Mouse (Mus musculus): ENCODE data around the gene Akt2. TPM values are rescaled to one million over a fixed set of nuclear protein-coding genes. Genes with fewer than 3 reads are reported as not detected.

The Akt2 gene
- 92.6 and 98.9 TPM in 2 replicates for polyA plus RNA-seq (2014; fragmentation: Nextera tagmentation; extraction: Ambion mirVana)

DNA sequence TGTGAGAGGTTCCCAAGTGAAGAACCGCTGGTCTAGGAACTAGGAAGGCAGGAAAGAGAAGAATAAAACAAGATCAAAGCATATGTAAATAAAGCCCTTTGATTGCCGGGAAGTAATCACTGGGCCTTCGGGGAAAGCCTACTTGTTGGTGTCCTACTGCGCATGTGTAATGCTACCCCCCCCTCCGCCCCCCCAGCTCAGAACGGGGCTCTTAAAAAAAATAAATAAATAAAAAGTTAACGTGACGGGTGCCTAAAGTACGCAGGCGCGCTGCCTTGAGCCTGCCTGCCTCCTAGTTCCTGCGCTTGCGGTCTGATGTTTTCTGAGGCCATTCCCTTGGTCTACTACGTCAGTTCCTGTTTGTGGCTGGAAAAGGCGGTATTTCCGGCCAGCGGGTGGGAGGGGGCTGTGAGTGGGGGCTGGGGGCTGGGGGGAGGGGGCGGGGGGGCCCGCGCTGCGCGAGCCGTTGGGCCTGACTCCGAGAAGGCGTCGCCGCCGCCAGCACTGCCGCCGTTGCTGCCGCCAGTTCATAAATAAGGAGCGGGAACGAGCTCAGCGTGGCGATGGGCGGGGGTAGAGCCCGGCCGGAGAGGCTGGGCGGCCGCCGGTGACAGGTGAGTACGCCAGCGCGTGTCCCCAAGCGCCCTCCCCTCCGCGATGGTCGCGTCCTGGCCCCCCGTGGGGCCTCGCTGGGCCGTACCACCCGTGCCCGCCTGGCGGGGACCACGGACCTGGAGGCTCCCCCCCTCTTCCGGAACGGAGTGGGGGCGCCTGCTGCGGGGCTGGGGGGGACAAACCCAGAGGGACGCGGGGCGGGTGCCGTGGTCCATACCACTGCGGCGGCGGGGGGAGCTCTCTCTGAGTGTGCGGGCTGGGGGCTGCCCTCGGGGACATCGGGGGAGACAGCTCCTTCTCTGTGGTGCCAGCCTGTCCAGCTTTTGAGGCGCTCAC lies at the start of gene Akt2:
Akt2 (plus strand) TSS at position 287 of the 951 bp plus-strand sequence.
- Histone ChIP-seq H3K9ac (peak within 1 kb of the TSS; percentile 77), H3K4me2 (peak within 1 kb of the TSS; percentile 79), H3K9me3 (ENCODE audit: low read depth, low read length) (no peaks in the 10 kb centered on the region), H3K4me3 (ENCODE audit: low read depth, low read length) (peak within 1 kb of the TSS; percentile 69), H3K27me3 (ENCODE audit: insufficient read depth, low read length) (no peaks in the 10 kb centered on the region), H3K4me1 (ENCODE audit: insufficient read depth) (peaks cover 10% of the 10 kb centered on the region), H3K36me3 (ENCODE audit: insufficient read depth) (peaks cover 4% of the 10 kb centered on the region; the same call in 1 of the 2 replicates), H3K27ac (ENCODE audit: low read depth) (peak within 1 kb of the TSS; percentile 97)
- DNase-seq: peak; percentile 96
- peak; percentile 8; the same call in 1 of the 2 replicates for TF ChIP-seq CTCF (IDR thresholded peaks at IDR 0.05; ENCODE audit: low read depth)
- under 1% methylated on average over 54 of the region's 71 CpGs for WGBS
- peak; percentile 95 for ATAC-seq (ENCODE audit: insufficient read depth)

- DNase-seq (no peak), ATAC-seq (ENCODE audit: insufficient read depth) (no peak)
- H3K27me3 ChIP-seq (ENCODE audit: insufficient read depth, low read length): no peaks in the 10 kb centered on the region
- H3K9me3 ChIP-seq (ENCODE audit: low read depth, low read length): no peaks in the 10 kb centered on the region
- no peaks in the 10 kb centered on the region for H3K4me1 ChIP-seq (ENCODE audit: insufficient read depth)
- 0 out of 2 replicates have a peak, but pooled peaks cover 20% of the 10 kb centered on the region for H3K36me3 ChIP-seq (ENCODE audit: insufficient read depth)
- H3K4me2 ChIP-seq: peak overlapping the region; percentile 89
- H3K9ac ChIP-seq: peak overlapping the region; percentile 68
- H3K4me3 ChIP-seq (ENCODE audit: low read depth, low read length): peak overlapping the region; percentile 47
- WGBS: 53% methylated on average over 5 of the region's 5 CpGs
- H3K27ac ChIP-seq (ENCODE audit: low read depth): no peak overlapping the region
- TF ChIP-seq CTCF (IDR thresholded peaks at IDR 0.05; ENCODE audit: low read depth): no peak
Observed at GRCm38 (mm10) chr7:27541922-27542321, 49.4 kb upstream of the Akt2 start.

- no peak overlapping the region for H3K27ac ChIP-seq (ENCODE audit: low read depth)
- TF ChIP-seq CTCF (IDR thresholded peaks at IDR 0.05; ENCODE audit: low read depth): no peak
- 0 out of 2 replicates have a peak, but pooled peaks cover 16% of the 10 kb centered on the region for H3K36me3 ChIP-seq (ENCODE audit: insufficient read depth)
- H3K4me3 ChIP-seq (ENCODE audit: low read depth, low read length): peak overlapping the region; percentile 47
- 1% methylated on average over 30 of the region's 30 CpGs for WGBS
- H3K4me1 ChIP-seq (ENCODE audit: insufficient read depth): no peaks in the 10 kb centered on the region
- H3K27me3 ChIP-seq (ENCODE audit: insufficient read depth, low read length): no peaks in the 10 kb centered on the region
- ATAC-seq (ENCODE audit: insufficient read depth): peak; percentile 95
- no peaks in the 10 kb centered on the region for H3K9me3 ChIP-seq (ENCODE audit: low read depth, low read length)
- DNase-seq: peak; percentile 93
- H3K4me2 ChIP-seq: peak overlapping the region; percentile 89
- peak overlapping the region; percentile 68 for H3K9ac ChIP-seq
Observed at GRCm38 (mm10) chr7:27542392-27543033, 48.8 kb upstream of the Akt2 start.

DNA sequence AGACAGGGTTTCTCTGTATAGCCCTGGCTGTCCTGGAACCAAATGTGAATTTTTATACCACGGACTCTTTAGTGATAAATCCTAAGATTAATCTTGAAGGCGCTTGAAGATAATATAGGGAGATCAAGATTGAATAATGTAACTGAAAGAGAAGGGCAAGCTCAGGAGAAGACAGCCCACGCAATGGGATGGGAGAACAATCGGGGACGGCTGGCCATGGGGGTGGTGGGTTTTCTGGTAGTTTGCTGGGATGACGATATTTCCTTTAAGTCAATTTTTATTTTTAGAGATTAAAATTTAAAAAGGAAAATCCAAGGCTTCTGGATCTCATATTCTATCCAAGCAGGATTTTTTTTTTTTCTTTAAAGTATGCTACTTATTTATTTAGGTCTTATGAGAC lies 48.3 kb upstream of the Akt2 start:
- 34% methylated on average over 6 of the region's 6 CpGs for WGBS

DNA sequence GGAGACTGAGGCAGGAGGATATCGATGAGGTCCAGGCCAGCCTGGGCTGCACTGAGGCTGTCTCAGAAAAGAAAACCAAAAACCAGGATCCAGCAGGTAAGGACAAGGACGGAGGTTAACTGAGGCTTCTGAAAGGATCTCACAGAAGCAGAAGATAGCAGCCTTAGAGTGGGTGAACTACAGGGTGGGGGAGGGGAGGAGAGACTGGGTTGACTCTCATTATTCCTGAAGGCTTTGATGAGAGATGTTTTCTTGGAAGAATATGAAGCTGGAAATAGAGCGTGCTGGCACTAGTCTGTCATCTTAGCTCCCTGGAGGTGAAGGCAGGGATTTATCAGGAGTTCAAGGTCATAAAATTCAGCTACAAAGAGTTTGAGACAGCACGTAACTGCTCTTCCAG lies 47.5 kb upstream of the Akt2 start:
- H3K36me3 ChIP-seq (ENCODE audit: insufficient read depth): 0 out of 2 replicates have a peak, but pooled peaks cover 13% of the 10 kb centered on the region
- H3K4me2 ChIP-seq: no peak overlapping the region

More for the DNA sequence above, 48.3 kb upstream of the Akt2 start:
- DNase-seq: no peak
- Histone ChIP-seq H3K9ac (peak overlapping the region; percentile 68), H3K9me3 (ENCODE audit: low read depth, low read length) (no peaks in the 10 kb centered on the region), H3K4me2 (peak overlapping the region; percentile 89), H3K4me3 (ENCODE audit: low read depth, low read length) (peak overlapping the region; percentile 47), H3K4me1 (ENCODE audit: insufficient read depth) (no peaks in the 10 kb centered on the region), H3K27me3 (ENCODE audit: insufficient read depth, low read length) (no peaks in the 10 kb centered on the region), H3K27ac (ENCODE audit: low read depth) (0 out of 2 replicates have a peak overlapping the region, but pooled peaks have one; percentile 4), H3K36me3 (ENCODE audit: insufficient read depth) (0 out of 2 replicates have a peak, but pooled peaks cover 14% of the 10 kb centered on the region)
- peak; percentile 35 for ATAC-seq (ENCODE audit: insufficient read depth)
- TF ChIP-seq CTCF (IDR thresholded peaks at IDR 0.05; ENCODE audit: low read depth): no peak

GRCm38 (mm10) chr7:27544675-27545370 lies 46.5 kb upstream of the Akt2 start:
- TF ChIP-seq CTCF (IDR thresholded peaks at IDR 0.05; ENCODE audit: low read depth): no peak
- peak; percentile 10 for DNase-seq
- 69% methylated on average over 12 of the region's 12 CpGs for WGBS
- no peaks in the 10 kb centered on the region for H3K9me3 ChIP-seq (ENCODE audit: low read depth, low read length)
- H3K4me2 ChIP-seq: no peak overlapping the region
- H3K4me1 ChIP-seq (ENCODE audit: insufficient read depth): no peaks in the 10 kb centered on the region
- H3K27me3 ChIP-seq (ENCODE audit: insufficient read depth, low read length): no peaks in the 10 kb centered on the region
- H3K9ac ChIP-seq: no peak overlapping the region
- no peak overlapping the region for H3K4me3 ChIP-seq (ENCODE audit: low read depth, low read length)
- no peak overlapping the region for H3K27ac ChIP-seq (ENCODE audit: low read depth)
- 0 out of 2 replicates have a peak, but pooled peaks cover 6% of the 10 kb centered on the region for H3K36me3 ChIP-seq (ENCODE audit: insufficient read depth)
- no peak for ATAC-seq (ENCODE audit: insufficient read depth)

More for the DNA sequence above, 47.5 kb upstream of the Akt2 start:
- TF ChIP-seq CTCF (IDR thresholded peaks at IDR 0.05; ENCODE audit: low read depth): no peak
- no peaks in the 10 kb centered on the region for H3K27me3 ChIP-seq (ENCODE audit: insufficient read depth, low read length)
- H3K9ac ChIP-seq: no peak overlapping the region
- no peak overlapping the region for H3K27ac ChIP-seq (ENCODE audit: low read depth)
- no peak overlapping the region for H3K4me3 ChIP-seq (ENCODE audit: low read depth, low read length)
- no peak for DNase-seq
- 84% methylated on average over 4 of the region's 4 CpGs for WGBS
- H3K4me1 ChIP-seq (ENCODE audit: insufficient read depth): no peaks in the 10 kb centered on the region
- ATAC-seq (ENCODE audit: insufficient read depth): no peak
- H3K9me3 ChIP-seq (ENCODE audit: low read depth, low read length): no peaks in the 10 kb centered on the region
